Mouse (Mus musculus) liver, embryonic 11.5 days (tissue): ENCODE data around the gene Fbxl22. TPM values are rescaled to one million over a fixed set of nuclear protein-coding genes. Genes with fewer than 3 reads are reported as not detected.

Experiments
- ATAC-seq: fragments of 200-750 bp; cut with Nextera tagmentation; replicated peaks from 2 replicates; pipeline ENCODE4 v1.8.0; 2017; ENCODE audit warnings: moderate number of reproducible peaks, mild to moderate bottlenecking, moderate TSS enrichment, moderate library complexity; ENCODE audit not compliant: low FRiP score
- DNase-seq: peaks from one replicate; pipeline ENCODE4 v3.0.0-alpha.2; 2017; ENCODE audit warnings: low spot score
- H3K27ac ChIP-seq: fragments of 300-500 bp; sonication (generic); 2 replicates; pipeline ENCODE4 v1.5.1; 2014; ENCODE audit warnings: mild to moderate bottlenecking, low read depth, low read length, control low read depth
- H3K27me3 ChIP-seq: fragments of 300-500 bp; sonication (generic); replicated peaks from 2 replicates; pipeline ENCODE4 v1.6.1; 2014; ENCODE audit warnings: low read length, mixed read lengths; ENCODE audit not compliant: control insufficient read depth, insufficient read depth
- H3K36me3 ChIP-seq: fragments of 300-500 bp; sonication (generic); 2 replicates; pipeline ENCODE4 v1.6.1; 2014; ENCODE audit warnings: mild to moderate bottlenecking, low read length, moderate library complexity, mixed read lengths; ENCODE audit not compliant: control insufficient read depth, insufficient read depth
- H3K4me1 ChIP-seq: fragments of 300-500 bp; sonication (generic); replicated peaks from 2 replicates; pipeline ENCODE4 v1.6.1; 2014; ENCODE audit warnings: low read length, mixed read lengths; ENCODE audit not compliant: control insufficient read depth, insufficient read depth
- H3K4me2 ChIP-seq: fragments of 300-500 bp; sonication (generic); 2 replicates; pipeline ENCODE4 v1.6.1; 2014; ENCODE audit warnings: mild to moderate bottlenecking, control low read depth, moderate library complexity
- H3K4me3 ChIP-seq: fragments of 300-500 bp; sonication (generic); 2 replicates; pipeline ENCODE4 v1.5.1; 2014; ENCODE audit warnings: low read depth, low read length, control low read depth
- H3K9ac ChIP-seq: fragments of 300-500 bp; sonication (generic); 2 replicates; pipeline ENCODE4 v1.6.1; 2014; ENCODE audit warnings: low read depth, low read length, control low read depth
- H3K9me3 ChIP-seq: fragments of 300-500 bp; sonication (generic); 2 replicates; pipeline ENCODE4 v1.6.1; 2016; ENCODE audit warnings: low read length, inconsistent platforms, mixed read lengths; ENCODE audit not compliant: control insufficient read depth
- WGBS: fragments of 180-500 bp; shearing (Covaris S2); extraction: QIAGEN DNeasy Blood & Tissue Kit; methylation state at CpG from one replicate; pipeline ENCODE4 v1.1.7; 2014; 5-methylcytosine and 5-hydroxymethylcytosine counted together
- polyA plus RNA-seq: library from polyadenylated mRNA; unstranded; fragments of >200 nt; fragmentation: Nextera tagmentation; extraction: Ambion mirVana; gene quantifications from 2 replicates; pipeline ENCODE4 v1.2.1, GENCODE M21; 2014

The Fbxl22 gene
- polyA plus RNA-seq, 1 experiment from 2014 or later: 1.3 TPM

GRCm38 (mm10) chr9:66504518-66504917 is 9.9 kb downstream of the Fbxl22 start:
- no peaks in the 10 kb centered on the region for H3K27me3 ChIP-seq
- peak overlapping the region; percentile 85 for H3K27ac ChIP-seq
- H3K36me3 ChIP-seq: peaks cover 39% of the 10 kb centered on the region
- H3K4me1 ChIP-seq: peaks cover 38% of the 10 kb centered on the region
- 0 out of 2 replicates have a peak overlapping the region, but pooled peaks have one; percentile 4 for H3K9ac ChIP-seq
- DNase-seq: no peak
- WGBS: 90% methylated on average over 13 of the region's 13 CpGs
- no peak for ATAC-seq
- no peaks in the 10 kb centered on the region for H3K9me3 ChIP-seq
- H3K4me3 ChIP-seq: no peak overlapping the region
- H3K4me2 ChIP-seq: no peak overlapping the region

DNA sequence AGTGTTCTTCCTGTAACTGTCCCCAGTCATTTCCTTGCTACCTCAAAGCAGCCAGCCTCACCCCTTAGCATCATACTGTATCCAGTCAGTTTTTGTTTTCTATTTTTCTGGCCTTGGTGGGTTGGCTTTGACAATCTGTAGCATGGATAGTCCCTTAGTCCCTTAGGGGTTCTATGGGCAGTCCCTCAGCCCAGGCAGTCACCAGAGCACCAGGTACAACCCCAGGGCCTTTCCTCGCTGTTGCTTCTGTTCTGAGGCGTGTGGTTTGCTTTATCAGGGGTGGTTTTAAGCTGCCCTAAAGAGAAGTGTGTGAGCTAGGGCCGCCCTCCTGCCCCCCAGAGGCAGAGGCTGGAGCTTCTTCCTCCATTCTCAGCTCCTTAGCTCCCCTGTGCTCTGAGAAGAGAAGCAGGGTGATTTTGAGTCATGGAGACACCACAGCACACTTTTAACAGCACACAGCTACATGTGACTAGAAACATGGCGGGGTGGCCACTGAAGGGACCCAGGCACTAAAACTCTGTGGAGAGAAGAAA is 10.4 kb downstream of the Fbxl22 start:
- Histone ChIP-seq H3K36me3 (peaks cover 36% of the 10 kb centered on the region), H3K27ac (peak overlapping the region; percentile 85), H3K4me2 (peak overlapping the region; percentile 32), H3K4me3 (no peak overlapping the region), H3K9me3 (no peaks in the 10 kb centered on the region), H3K9ac (peak overlapping the region; percentile 25; the same call in 1 of the 2 replicates), H3K27me3 (no peaks in the 10 kb centered on the region), H3K4me1 (peaks cover 38% of the 10 kb centered on the region)
- WGBS: 47% methylated on average over 4 of the region's 4 CpGs
- no peak for DNase-seq
- ATAC-seq: peak; percentile 80

GRCm38 (mm10) chr9:66501248-66501647 is 13.1 kb downstream of the Fbxl22 start:
- peaks cover 29% of the 10 kb centered on the region for H3K36me3 ChIP-seq
- 88% methylated on average over 2 of the region's 2 CpGs for WGBS
- no peaks in the 10 kb centered on the region for H3K27me3 ChIP-seq
- no peak overlapping the region for H3K4me2 ChIP-seq
- peaks cover 30% of the 10 kb centered on the region for H3K4me1 ChIP-seq
- no peaks in the 10 kb centered on the region for H3K9me3 ChIP-seq
- H3K9ac ChIP-seq: no peak overlapping the region
- ATAC-seq (no peak), DNase-seq (no peak)
- no peak overlapping the region for H3K4me3 ChIP-seq
- H3K27ac ChIP-seq: no peak overlapping the region

DNA sequence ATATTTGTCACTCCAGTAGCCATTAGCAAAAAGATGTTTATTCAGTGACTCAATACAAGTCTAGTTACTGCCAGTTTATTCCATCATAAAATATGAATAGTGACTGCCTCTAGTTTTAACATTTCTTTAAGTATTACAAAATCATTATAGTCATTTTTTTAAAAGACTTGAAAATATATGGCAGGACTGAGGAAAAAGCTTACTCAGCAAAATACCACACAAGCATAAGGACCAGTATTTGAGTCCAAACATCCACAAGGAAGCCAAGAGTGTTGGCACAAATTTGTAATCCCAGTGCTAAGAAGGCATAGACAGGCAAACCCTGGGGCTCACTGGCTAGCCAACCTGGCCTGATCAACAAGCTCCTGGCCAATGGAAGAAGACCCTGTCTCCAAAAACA is 20.4 kb downstream of the Fbxl22 start:
- no peaks in the 10 kb centered on the region for H3K9me3 ChIP-seq
- no peak overlapping the region for H3K9ac ChIP-seq
- no peaks in the 10 kb centered on the region for H3K4me1 ChIP-seq
- no peak overlapping the region for H3K4me3 ChIP-seq
- H3K27me3 ChIP-seq: no peaks in the 10 kb centered on the region
- no peak overlapping the region for H3K27ac ChIP-seq
- no peak for DNase-seq
- ATAC-seq: no peak
- H3K36me3 ChIP-seq: peaks cover 19% of the 10 kb centered on the region
- H3K4me2 ChIP-seq: no peak overlapping the region

GRCm38 (mm10) chr9:66492361-66492760 is 22.0 kb downstream of the Fbxl22 start:
- H3K27ac ChIP-seq: no peak overlapping the region
- no peak for ATAC-seq
- no peak for DNase-seq
- no peak overlapping the region for H3K4me3 ChIP-seq
- H3K4me2 ChIP-seq: no peak overlapping the region
- no peak overlapping the region for H3K9ac ChIP-seq
- H3K4me1 ChIP-seq: no peaks in the 10 kb centered on the region
- no peaks in the 10 kb centered on the region for H3K27me3 ChIP-seq
- peaks cover 20% of the 10 kb centered on the region for H3K36me3 ChIP-seq
- no peaks in the 10 kb centered on the region for H3K9me3 ChIP-seq
- 56% methylated on average over 1 of the region's 1 CpGs for WGBS

DNA sequence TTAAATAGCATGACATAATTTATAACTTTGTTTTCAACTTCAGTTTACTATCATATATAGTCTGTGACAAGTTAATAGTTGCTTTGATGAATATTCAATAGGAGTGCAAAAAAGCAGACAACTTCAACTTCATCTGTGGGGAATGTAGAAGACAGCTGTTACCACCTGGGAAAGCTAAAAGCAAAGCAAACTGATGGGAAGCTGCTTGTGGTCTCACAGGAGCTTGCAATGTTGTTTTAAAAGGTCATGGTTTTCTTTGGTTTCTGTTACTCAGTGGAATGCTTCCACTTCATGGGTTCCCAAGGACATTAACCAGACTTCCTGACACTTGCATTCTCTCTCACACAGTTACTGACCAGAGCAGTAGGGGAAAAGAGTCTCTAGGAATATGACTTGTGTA is 25.6 kb downstream of the Fbxl22 start:
- ATAC-seq: no peak

DNA sequence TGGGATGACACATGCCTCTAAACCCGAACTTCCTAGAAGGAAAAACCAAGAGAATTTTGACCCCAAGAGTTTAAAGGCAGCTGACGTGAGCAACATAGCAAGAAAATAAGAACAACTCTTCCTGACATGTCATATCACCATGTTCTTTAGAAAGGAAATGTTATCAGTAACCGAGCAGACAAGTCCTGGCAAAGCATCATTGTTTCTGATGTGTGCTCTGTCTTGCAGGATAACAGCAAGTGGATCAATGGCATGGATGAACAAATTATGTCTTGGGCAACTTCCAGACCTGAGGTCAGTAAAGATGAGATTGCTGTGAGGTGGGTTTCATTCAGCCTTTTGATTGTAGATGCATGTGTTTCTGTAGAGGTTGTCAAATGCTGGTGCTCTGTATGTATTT is 31.0 kb downstream of the Fbxl22 start:
- Histone ChIP-seq H3K9me3 (no peaks in the 10 kb centered on the region), H3K27me3 (no peaks in the 10 kb centered on the region), H3K36me3 (peaks cover 34% of the 10 kb centered on the region), H3K9ac (no peak overlapping the region), H3K4me3 (no peak overlapping the region), H3K4me1 (peaks cover 15% of the 10 kb centered on the region), H3K27ac (0 out of 2 replicates have a peak overlapping the region, but pooled peaks have one; percentile 9), H3K4me2 (no peak overlapping the region)
- ATAC-seq (peak; percentile 62; the same call in 1 of the 2 replicates), DNase-seq (no peak)
- WGBS: 52% methylated on average over 3 of the region's 3 CpGs

More for the DNA sequence above, 25.6 kb downstream of the Fbxl22 start:
- no peak overlapping the region for H3K27ac ChIP-seq
- peaks cover 31% of the 10 kb centered on the region; the same call in 1 of the 2 replicates for H3K36me3 ChIP-seq
- H3K27me3 ChIP-seq: no peaks in the 10 kb centered on the region
- no peak overlapping the region for H3K4me2 ChIP-seq
- no peaks in the 10 kb centered on the region for H3K9me3 ChIP-seq
- H3K9ac ChIP-seq: no peak overlapping the region
- no peak overlapping the region for H3K4me3 ChIP-seq
- H3K4me1 ChIP-seq: peaks cover 8% of the 10 kb centered on the region
- DNase-seq: no peak

GRCm38 (mm10) chr9:66477785-66478184 is 36.6 kb downstream of the Fbxl22 start:
- Histone ChIP-seq H3K36me3 (peaks cover 18% of the 10 kb centered on the region), H3K27ac (no peak overlapping the region), H3K27me3 (no peaks in the 10 kb centered on the region), H3K4me1 (no peaks in the 10 kb centered on the region), H3K4me2 (no peak overlapping the region), H3K4me3 (no peak overlapping the region), H3K9ac (no peak overlapping the region), H3K9me3 (no peaks in the 10 kb centered on the region)
- DNase-seq (no peak), ATAC-seq (peak; percentile 51; the same call in 1 of the 2 replicates)
- 64% methylated on average over 2 of the region's 2 CpGs for WGBS

DNA sequence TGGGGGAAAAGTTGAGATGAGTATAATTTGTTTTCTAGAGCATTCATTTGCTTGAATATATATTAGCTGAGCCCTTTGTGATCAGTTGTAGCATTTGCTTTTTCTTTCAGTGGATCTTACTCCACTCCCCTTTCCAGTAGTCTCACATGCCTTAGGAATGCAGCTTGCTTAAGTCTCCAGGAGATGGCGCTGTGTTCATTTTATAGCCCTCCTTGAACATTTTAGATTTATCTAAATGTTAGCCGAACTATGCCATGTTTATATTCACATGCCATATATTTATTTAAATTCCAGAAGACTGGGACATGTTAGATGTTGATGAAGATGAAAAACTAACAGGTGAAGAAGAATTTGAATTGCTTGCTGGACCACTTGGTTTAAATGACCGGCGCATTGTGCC is 49.3 kb downstream of the Fbxl22 start:
- Histone ChIP-seq H3K27me3 (no peaks in the 10 kb centered on the region), H3K4me1 (no peaks in the 10 kb centered on the region), H3K27ac (no peak overlapping the region), H3K9ac (no peak overlapping the region), H3K4me2 (no peak overlapping the region), H3K9me3 (no peaks in the 10 kb centered on the region), H3K4me3 (no peak overlapping the region), H3K36me3 (peaks cover 23% of the 10 kb centered on the region; the same call in 1 of the 2 replicates)
- DNase-seq (no peak), ATAC-seq (no peak)
- WGBS: 59% methylated on average over 4 of the region's 4 CpGs
